Comparison of ENCODE assay signal across 8 mouse cellular contexts in genomic region chrX:108832674-108833189, GRCm38 (mm10). TPM values are rescaled to one million over a fixed set of nuclear protein-coding genes. Genes with fewer than 3 reads are reported as not detected.
A peak's percentile ranks its signal among the peaks of the same experiment; 100 is the strongest.
DNase-seq lines count a peak whose midpoint lies in the region; ATAC-seq and TF ChIP-seq lines count a peak whose summit lies in the region.

No protein-coding gene starts in this region.

- peak overlapping the region; percentile 93 for H3K4me3 ChIP-seq in bone marrow macrophage, adult 2 months (ENCODE audit: insufficient read depth, low read length)
- peak overlapping the region; percentile 85 for H3K4me3 ChIP-seq in embryonic fibroblast, embryonic 13.5 days (ENCODE audit: insufficient read depth, low read length)
- H3K4me3 ChIP-seq in heart, embryonic 11.5 days (ENCODE audit: low read depth, low read length) = peak overlapping the region; percentile 59
- H3K4me3 ChIP-seq in kidney, embryonic 16.5 days (ENCODE audit: low read length) = peak overlapping the region; percentile 60
- H3K4me3 ChIP-seq in liver, adult 2 months (ENCODE audit: insufficient read depth, low read depth, low read length) = peak overlapping the region; percentile 97
- peak overlapping the region; percentile 82 for H3K4me3 ChIP-seq in myocyte

- no peaks in the 10 kb centered on the region for H3K36me3 ChIP-seq in heart, embryonic 11.5 days (ENCODE audit: control insufficient read depth, insufficient read depth, low read length)
- no peaks in the 10 kb centered on the region for H3K36me3 ChIP-seq in kidney, embryonic 16.5 days (ENCODE audit: insufficient read depth, low read length)
- no peaks in the 10 kb centered on the region for H3K36me3 ChIP-seq in liver, adult 2 months (ENCODE audit: control insufficient read depth, insufficient read depth, low read length)
- no peaks in the 10 kb centered on the region for H3K36me3 ChIP-seq in myocyte (ENCODE audit: control insufficient read depth, insufficient read depth)
- no peaks in the 10 kb centered on the region for H3K36me3 ChIP-seq in splenic B cell, adult 2 months (ENCODE audit: control insufficient read depth, insufficient read depth, low read length, poor library complexity, severe bottlenecking)

- H3ac ChIP-seq in myocyte (ENCODE audit: control insufficient read depth, insufficient read length) = peak overlapping the region; percentile 18

- peak; percentile 74 for ATAC-seq in heart, embryonic 11.5 days (replicated peaks; ENCODE audit: insufficient number of reproducible peaks, low FRiP score, low TSS enrichment)
- peak; percentile 77 for ATAC-seq in kidney, embryonic 16.5 days (ENCODE audit: low FRiP score, low TSS enrichment)

- no peak for TF ChIP-seq POLR2A in bone marrow macrophage, adult 2 months (IDR thresholded peaks at IDR 0.05; ENCODE audit: borderline replicate concordance, low read depth, low read length)
- TF ChIP-seq POLR2A in embryonic fibroblast, embryonic 13.5 days (IDR thresholded peaks at IDR 0.05; ENCODE audit: low read depth, low read length) = peak; percentile 71; the same call in 1 of the 2 replicates
- TF ChIP-seq POLR2A in liver, adult 2 months (IDR thresholded peaks at IDR 0.05; ENCODE audit: extremely low read depth, insufficient read depth, low read length) = no peak
- TF ChIP-seq POLR2A in myocyte (IDR thresholded peaks at IDR 0.05; ENCODE audit: insufficient read length, low read depth) = no peak

- peak overlapping the region; percentile 58 for H3K4me2 ChIP-seq in heart, embryonic 11.5 days
- H3K4me2 ChIP-seq in kidney, embryonic 16.5 days (replicated peaks; ENCODE audit: low read depth, low read length) = peak overlapping the region; percentile 55
- peak overlapping the region; percentile 18 for H3K4me2 ChIP-seq in myocyte (ENCODE audit: low read depth)

- H3K79me2 ChIP-seq in liver, adult 2 months (ENCODE audit: control insufficient read depth, insufficient read depth, low read length) = no peaks in the 10 kb centered on the region
- peaks cover 8% of the 10 kb centered on the region for H3K79me2 ChIP-seq in myocyte (ENCODE audit: control insufficient read depth, insufficient read depth)

- DNase-seq in A20 (ENCODE audit: low read depth, low spot score) = peak; percentile 87
- DNase-seq in liver, adult 2 months (ENCODE audit: extremely low read depth, low read depth, low spot score) = peak; percentile 83
- DNase-seq in splenic B cell, adult 2 months (ENCODE audit: low read depth, low spot score) = peak; percentile 91

- no peak for TF ChIP-seq CTCF in bone marrow macrophage, adult 2 months (IDR thresholded peaks at IDR 0.05; ENCODE audit: low read depth, low read length)
- no peak for TF ChIP-seq CTCF in embryonic fibroblast, embryonic 13.5 days (IDR thresholded peaks at IDR 0.05; ENCODE audit: borderline replicate concordance, insufficient read depth, low read length)
- no peak for TF ChIP-seq CTCF in liver, adult 2 months (IDR thresholded peaks at IDR 0.05; ENCODE audit: low read depth, low read length)

- H3K27me3 ChIP-seq in heart, embryonic 11.5 days (ENCODE audit: control insufficient read depth, insufficient read depth, low read length) = no peaks in the 10 kb centered on the region
- no peaks in the 10 kb centered on the region for H3K27me3 ChIP-seq in kidney, embryonic 16.5 days (ENCODE audit: insufficient read depth, low read length)
- H3K27me3 ChIP-seq in liver, adult 2 months (ENCODE audit: control insufficient read depth, insufficient read depth, low read length) = no peaks in the 10 kb centered on the region
- H3K27me3 ChIP-seq in myocyte (ENCODE audit: control insufficient read depth, insufficient read depth, insufficient read length) = no peaks in the 10 kb centered on the region
- no peaks in the 10 kb centered on the region for H3K27me3 ChIP-seq in splenic B cell, adult 2 months (ENCODE audit: control insufficient read depth, insufficient read depth, low read length, poor library complexity, severe bottlenecking)

- peak overlapping the region; percentile 93 for H3K27ac ChIP-seq in bone marrow macrophage, adult 2 months (ENCODE audit: insufficient read depth, low read depth, low read length)
- H3K27ac ChIP-seq in embryonic fibroblast, embryonic 13.5 days (ENCODE audit: insufficient read depth, low read length) = peak overlapping the region; percentile 78
- H3K27ac ChIP-seq in heart, embryonic 11.5 days (ENCODE audit: low read depth, low read length) = peak overlapping the region; percentile 77
- peak overlapping the region; percentile 71 for H3K27ac ChIP-seq in kidney, embryonic 16.5 days (ENCODE audit: low read length)
- peak overlapping the region; percentile 99 for H3K27ac ChIP-seq in liver, adult 2 months (replicated peaks; ENCODE audit: insufficient read depth, low read depth, low read length)

- 16% methylated on average over 12 of the region's 13 CpGs for WGBS in heart, embryonic 11.5 days (ENCODE audit: insufficient replicate concordance)
- WGBS in kidney, embryonic 16.5 days = 21% methylated on average over 13 of the region's 13 CpGs
- 0% methylated on average over 12 of the region's 13 CpGs for WGBS in liver, adult 2 months

- H3K9ac ChIP-seq in heart, embryonic 11.5 days (ENCODE audit: low read depth, low read length) = peak overlapping the region; percentile 74
- H3K9ac ChIP-seq in kidney, embryonic 16.5 days (replicated peaks; ENCODE audit: low read length) = peak overlapping the region; percentile 69
- H3K9ac ChIP-seq in liver, adult 2 months (ENCODE audit: low read depth, low read length) = peak overlapping the region; percentile 95

- no peaks in the 10 kb centered on the region for H3K4me1 ChIP-seq in bone marrow macrophage, adult 2 months (ENCODE audit: control insufficient read depth, insufficient read depth, low read length)
- H3K4me1 ChIP-seq in embryonic fibroblast, embryonic 13.5 days (ENCODE audit: control insufficient read depth, insufficient read depth, low read length) = no peaks in the 10 kb centered on the region
- no peaks in the 10 kb centered on the region for H3K4me1 ChIP-seq in heart, embryonic 11.5 days (ENCODE audit: control insufficient read depth, insufficient read depth, low read length)
- H3K4me1 ChIP-seq in kidney, embryonic 16.5 days (ENCODE audit: insufficient read depth, low read length) = no peaks in the 10 kb centered on the region
- peaks cover 2% of the 10 kb centered on the region for H3K4me1 ChIP-seq in liver, adult 2 months (ENCODE audit: control insufficient read depth, insufficient read depth, low read length)

- no peaks in the 10 kb centered on the region for H3K9me3 ChIP-seq in heart, embryonic 11.5 days (replicated peaks; ENCODE audit: control insufficient read depth, low read length)
- no peaks in the 10 kb centered on the region for H3K9me3 ChIP-seq in kidney, embryonic 16.5 days (ENCODE audit: low read length)

TF ChIP-seq in myocyte, 11 proteins besides CTCF, POLR2A, EP300 and RAD21:
- no peak for TF ChIP-seq TCF12 (IDR thresholded peaks at IDR 0.05; ENCODE audit: insufficient read depth, poor library complexity, severe bottlenecking)
- no peak for TF ChIP-seq MYOG (IDR thresholded peaks at IDR 0.05; ENCODE audit: control insufficient read depth in 1 of 3, insufficient read depth in 1 of 3, insufficient read length in 2 of 3, low read depth in 2 of 3)
- TF ChIP-seq USF1 (IDR thresholded peaks at IDR 0.05; ENCODE audit: low read depth) = no peak
- TF ChIP-seq POLR2AphosphoS2 (IDR thresholded peaks at IDR 0.05; ENCODE audit: insufficient read length, low read depth) = no peak
- no peak for TF ChIP-seq SRF (IDR thresholded peaks at IDR 0.05; ENCODE audit: control insufficient read depth, insufficient read length, low read depth)
- TF ChIP-seq CEBPB (IDR thresholded peaks at IDR 0.05; ENCODE audit: insufficient read depth, poor library complexity, severe bottlenecking) = no peak
- TF ChIP-seq REST (IDR thresholded peaks at IDR 0.05; ENCODE audit: insufficient read depth, insufficient read length) = no peak
- no peak for TF ChIP-seq E2F4 (IDR thresholded peaks at IDR 0.05; ENCODE audit: insufficient read depth)
- no peak for TF ChIP-seq TCF3 (IDR thresholded peaks at IDR 0.05; ENCODE audit: insufficient read length, low read depth)
- TF ChIP-seq MAX (IDR thresholded peaks at IDR 0.05; ENCODE audit: low read depth) = no peak
- TF ChIP-seq MYOD1 (IDR thresholded peaks at IDR 0.05; ENCODE audit: control insufficient read depth in 1 of 3, insufficient read length in 2 of 3, low read depth in 2 of 3) = no peak

RNA-seq across cellular contexts. Expression of gene Brwd3, which starts 1.4 kb away (rescaled TPM):
- polyA plus RNA-seq in bone marrow macrophage, adult 2 months (2012; ENCODE audit: insufficient read depth, insufficient read length, missing spikeins) = 6.5 TPM in 2 replicates
- polyA plus RNA-seq in embryonic fibroblast, embryonic 13.5 days (2011; ENCODE audit: insufficient read length, low read depth, missing spikeins) = 9.8 and 11.1 TPM in 2 replicates
- polyA plus RNA-seq in heart, embryonic 11.5 days (2014; fragmentation: Nextera tagmentation; extraction: Ambion mirVana) = 3.7 and 3.8 TPM in 2 replicates
- polyA plus RNA-seq in kidney, embryonic 16.5 days (2015; fragmentation: Nextera tagmentation; extraction: Ambion mirVana) = 1.7 and 2.1 TPM in 2 replicates
- total RNA-seq in liver, adult 2 months (2014; rRNA removed) = 4.9 and 5.3 TPM in 2 replicates
- polyA plus RNA-seq in liver, adult 2 months (2012; rRNA removed) = 0.54 and 0.58 TPM in 2 replicates
- polyA plus RNA-seq in myocyte (2012; fragmentation: generic; extraction: Trizol) = 0.62 TPM

Comparison
In these comparisons a context has a peak if more than half of its experiments do, and no peak if none do; other contexts are left out.
1. Peak in every context shown above with its lines: DNase-seq, ATAC-seq, H3K4me3 ChIP-seq and H3K27ac ChIP-seq.